Mouse (Mus musculus) retina, adult 2 months (tissue): ENCODE data around the gene 1700029P11Rik.

Experiments
- DNase-seq: peaks from one replicate; pipeline ENCODE4 v3.0.0-alpha.2; 2012; ENCODE audit warnings: low read depth, low spot score

1700029P11Rik gene

DNA sequence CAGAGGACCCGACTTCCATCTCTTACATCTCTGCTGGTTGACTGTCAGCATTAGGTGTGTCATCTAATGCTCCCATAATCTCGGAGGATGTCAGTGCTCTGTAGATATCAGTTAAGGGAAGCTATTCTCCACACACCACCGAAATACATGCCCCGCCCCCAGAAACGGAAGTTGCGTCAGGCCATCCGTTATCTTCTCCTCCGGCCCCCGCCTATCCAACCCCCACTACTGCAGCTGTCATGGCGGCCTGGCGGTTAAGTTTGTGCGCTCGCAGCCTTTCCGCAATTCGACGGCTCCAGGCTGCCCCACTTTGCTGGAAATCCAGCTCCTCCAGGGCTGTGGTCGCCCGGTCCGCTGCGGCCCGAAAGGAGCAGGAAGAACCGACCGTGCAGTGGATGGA lies at the start of gene 1700029P11Rik:
Gene 1700029P11Rik (plus strand): TSS at position 220 of the 400 bp plus-strand sequence.
- DNase-seq: no peak

DNA sequence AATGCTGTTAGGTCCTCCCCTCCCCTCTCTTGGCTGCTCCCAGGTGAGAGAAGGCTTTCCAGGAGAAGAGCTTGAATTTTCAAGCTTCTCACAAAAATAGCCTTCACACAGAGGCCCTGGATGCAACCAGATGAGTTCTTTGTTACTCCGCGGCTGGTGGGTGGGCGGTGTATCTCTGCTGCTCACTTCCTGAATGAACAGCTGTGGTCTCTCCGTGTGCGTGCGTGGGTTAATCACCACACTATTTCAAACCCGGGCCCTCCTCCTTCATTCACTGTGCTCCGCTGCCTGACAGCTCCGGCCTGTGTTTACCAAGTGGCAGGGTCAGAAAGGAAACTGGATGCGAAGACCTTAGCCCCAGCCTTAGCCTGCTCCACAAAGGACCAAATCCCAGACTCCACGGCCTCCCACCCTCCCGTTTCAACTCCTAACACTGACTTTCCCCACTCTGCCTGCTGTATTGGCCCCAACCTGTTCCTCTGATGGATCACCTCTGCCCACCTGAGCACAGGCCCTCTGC lies 47.3 kb upstream of the 1700029P11Rik start:
- DNase-seq: no peak

DNA sequence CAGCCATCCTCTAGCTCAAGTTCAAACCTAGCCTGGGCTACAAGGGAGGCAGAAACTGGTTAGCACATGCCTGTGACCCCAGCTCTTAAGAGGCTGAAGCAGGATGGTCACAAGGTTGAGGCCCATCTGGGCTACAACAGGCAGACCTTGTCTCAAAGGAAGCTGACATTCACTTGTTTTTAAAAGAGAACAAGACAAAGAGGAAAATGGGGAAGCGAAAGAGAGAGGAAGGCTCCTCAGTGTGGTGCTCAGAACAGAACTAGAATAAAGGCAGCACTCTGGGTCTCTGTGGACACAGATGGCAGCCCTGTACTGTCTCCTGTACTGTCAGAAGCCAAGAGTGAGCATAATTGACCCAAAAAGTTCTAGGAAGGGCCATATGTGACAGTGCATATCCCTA lies 46.4 kb upstream of the 1700029P11Rik start:
- no peak for DNase-seq

DNA sequence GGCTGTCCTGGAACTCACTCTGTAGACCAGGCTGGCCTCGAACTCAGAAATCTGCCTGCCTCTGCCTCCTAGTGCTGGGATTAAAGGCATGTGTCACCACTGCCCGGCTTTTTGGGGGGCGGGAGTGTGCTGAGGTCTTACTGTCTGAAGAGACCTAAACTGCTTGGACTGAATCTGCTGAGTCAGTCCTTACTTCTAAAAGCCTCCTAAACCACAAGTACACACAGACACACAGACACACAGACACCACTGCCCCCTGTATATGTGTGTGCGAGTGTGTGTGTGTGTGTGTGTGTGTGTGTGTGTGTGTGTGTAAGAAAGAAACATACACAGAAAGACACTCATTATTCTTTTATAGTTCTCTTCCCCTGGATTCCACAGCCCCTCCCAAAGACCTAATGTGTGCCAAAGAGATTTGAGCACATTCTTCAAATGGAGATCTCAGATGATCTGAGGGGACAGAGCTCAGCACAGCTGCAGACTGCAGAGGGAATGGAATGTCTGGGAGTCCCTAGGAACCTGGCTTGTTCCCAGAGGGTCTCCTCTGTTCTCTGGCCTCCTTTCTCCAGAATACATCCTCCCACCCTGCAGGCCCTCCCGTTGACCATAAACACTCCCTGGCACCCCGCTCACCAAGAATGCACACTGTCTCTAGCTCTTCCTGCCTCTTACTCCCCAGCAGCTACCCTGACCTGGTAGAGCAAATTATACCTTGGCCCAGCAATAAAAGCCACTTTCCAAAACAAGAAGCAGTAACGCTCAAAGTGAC lies 44.3 kb upstream of the 1700029P11Rik start:
- no peak for DNase-seq

DNA sequence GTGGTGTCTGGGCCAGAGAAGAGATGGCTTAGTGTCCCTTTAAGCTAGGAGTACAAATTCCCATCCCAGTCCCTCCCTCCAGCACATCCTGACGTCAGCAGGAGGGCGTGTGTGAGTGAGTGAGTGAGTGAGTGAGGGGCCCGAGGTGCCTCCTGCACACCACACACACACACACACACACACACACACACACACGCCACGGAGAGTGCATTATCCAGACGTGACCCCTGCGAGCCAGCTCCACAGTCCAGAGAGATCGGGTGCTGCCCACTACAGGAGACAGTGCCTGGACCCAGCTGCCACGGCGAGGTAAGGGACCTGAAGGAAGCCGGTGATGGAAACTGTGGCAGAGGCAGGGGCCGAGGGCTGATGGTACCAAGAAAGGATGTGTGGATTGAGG lies 43.7 kb upstream of the 1700029P11Rik start, which contains the start of gene Csdc2:
Gene Csdc2 (plus strand): TSS at position 81 of the 400 bp plus-strand sequence.
- no peak for DNase-seq

DNA sequence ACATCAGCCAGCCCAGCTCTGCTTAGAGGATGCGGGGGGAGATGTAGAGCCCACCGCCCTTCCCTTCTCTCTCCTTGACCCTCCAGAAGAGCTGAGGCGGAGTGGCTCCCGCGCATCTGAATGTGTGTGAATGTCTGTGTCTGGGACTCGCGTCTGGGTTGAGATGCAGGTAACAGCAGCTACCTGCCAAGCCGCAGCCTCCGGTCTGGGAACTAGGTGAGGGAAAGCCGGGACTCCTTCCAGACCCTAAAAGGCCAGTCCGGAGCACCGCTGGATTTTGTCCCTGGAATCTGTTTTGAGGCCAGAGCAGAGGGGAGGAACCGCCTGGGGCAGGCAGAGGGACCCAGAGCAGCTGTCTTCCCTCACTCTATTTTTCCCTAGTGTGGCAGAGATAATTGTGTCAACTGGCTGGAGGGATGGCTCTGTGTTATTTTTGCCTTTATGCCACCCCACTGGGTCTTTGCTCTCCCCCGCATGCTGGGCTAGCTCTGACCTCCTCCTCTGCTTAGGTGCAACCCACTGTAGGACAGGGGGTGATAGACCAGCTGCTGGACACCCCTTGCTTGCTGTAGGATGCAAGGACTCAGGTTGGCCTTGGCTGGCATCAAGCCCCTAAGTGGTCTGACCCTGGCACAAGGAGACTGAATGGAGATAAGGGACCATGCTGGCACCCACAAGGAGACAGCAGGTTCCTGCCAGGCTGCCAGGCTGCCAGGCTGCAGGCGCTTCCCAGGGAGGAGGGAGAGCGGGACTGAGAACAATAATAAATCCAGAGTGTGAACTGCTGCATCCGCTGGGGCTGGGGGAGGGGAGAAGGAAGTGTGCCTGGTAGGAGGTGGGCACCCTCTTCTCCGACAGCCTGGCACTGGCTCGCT lies 43.0 kb upstream of the 1700029P11Rik start:
- DNase-seq: no peak

DNA sequence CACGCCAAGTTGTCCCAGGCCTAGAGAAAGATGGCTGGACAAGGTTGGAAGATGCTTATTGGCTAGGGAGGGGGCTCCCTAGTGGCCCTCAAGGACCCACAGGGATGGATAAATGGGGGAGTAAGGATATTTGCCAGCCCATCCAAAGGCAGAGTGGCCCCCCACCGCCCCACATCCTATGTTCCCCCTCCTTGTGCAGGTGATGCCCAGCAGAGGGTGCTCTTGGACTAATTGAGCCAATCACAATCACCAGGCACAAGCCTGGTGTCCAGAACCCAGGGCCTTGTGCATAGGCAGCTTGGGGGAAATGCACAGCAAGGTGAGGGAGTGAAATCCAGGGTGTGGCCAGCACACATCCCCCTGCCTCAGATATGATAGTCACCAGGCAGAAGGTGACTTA lies 42.1 kb upstream of the 1700029P11Rik start:
- no peak for DNase-seq

DNA sequence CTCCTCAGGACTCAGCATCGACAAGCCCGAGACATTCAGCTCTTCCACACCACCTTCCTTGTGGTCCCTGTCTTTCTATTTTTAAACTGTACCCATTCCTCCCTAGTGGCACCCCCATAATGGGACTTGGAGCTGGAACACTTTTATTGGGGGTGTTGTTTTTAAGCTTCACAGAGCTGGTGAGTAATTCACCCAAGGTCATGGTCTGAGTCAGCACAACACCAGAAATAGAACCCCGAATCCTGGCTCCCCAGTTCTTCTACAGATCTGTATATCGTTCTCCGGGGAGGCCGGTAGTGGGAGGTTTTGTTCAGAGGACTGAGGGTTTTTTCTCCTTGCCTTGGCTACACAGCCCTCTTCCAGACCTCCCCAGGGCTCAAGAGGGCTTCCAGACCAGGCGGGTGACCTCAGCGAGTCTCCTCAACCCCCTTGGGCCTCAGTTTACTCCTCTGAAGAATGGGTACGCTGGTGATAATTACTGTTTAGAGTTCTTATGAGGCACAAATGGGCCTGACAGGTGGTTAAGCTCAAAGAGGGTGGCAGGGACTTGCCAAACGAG lies 41.1 kb upstream of the 1700029P11Rik start:
- no peak for DNase-seq

DNA sequence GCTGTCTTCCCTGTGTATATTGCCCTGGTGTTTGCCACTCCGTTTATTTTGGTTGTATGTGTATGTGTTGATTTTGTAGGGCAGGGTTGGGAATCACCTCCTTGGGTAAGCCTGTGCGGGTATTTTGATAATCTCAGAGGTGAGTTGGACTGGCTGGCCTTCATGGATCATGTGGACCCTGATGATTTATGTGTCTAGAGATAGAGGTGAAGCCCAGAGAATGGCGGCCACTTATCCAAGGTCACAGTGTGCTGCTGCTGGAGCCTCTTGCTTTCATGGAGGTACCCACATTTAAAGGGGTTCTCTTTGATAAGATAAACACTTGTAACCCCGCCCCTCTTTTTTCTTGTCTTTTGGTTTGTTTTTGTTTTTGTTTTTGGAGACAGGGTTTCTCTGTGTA lies 40.6 kb upstream of the 1700029P11Rik start:
- DNase-seq: no peak

DNA sequence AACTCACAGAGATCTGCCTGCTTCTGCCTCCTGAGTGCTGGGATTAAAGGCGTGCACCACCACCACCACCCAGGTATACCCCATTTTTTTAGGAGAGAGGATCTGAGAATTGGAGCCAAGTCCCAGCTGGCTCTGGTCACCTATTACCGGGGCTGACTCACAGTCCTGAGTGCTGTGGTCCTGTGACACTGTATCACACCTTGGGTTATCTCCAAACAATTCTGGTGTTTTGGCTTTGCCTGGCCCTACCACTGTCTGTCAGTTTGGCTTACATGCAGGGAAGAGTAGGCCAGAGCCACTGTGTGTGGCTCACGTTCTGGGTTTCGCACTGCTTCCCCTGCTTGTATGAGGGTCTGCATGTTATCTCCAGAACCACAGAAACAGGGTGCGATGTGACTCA lies 40.1 kb upstream of the 1700029P11Rik start:
- no peak for DNase-seq

DNA sequence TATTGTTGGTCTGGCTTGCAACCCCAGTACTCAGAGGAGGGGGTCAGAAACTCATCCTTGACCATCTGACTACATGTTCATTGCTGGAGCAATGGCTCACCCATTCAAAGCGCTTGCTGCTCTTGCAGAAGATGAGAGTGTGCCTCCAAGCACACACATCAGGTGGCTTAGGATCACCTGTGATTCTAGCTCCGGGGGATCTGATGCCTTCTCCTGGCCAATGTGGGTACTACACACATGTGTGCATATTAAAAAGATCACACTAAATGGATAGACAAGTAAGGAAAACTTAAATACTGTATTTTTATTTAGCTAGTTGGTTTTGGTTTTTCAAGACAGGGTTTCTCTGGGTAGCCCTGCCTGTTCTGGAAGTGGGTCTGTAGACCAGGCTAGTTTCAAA lies 39.3 kb upstream of the 1700029P11Rik start:
- DNase-seq: no peak

DNA sequence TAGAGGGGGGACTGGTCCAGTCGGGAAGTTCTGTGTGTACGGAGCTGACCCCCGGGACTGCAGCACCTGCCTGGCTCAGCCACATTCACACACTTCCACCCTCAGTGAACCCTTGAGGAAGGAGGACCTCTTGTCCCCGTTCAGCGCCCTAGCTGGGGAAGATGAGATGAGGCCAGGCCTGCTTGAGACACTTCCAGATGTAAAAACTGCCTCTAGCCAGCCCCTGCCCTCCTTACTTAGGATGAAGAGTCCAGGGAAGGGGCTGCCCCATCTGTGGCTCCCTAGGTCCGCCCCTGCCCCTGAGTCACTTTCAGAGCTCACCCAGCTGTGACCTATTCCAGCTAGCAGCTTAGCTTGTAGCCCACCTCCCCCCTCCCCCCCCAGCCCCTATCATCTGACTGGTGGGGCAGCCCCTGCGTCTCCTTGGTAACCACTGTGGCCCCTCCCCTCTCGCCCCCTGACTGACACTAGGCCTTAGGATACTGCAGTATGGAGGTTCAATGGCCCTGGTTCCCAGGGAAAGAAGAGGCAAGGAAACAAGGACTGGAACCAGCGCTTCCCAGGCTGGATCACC lies 37.1 kb upstream of the 1700029P11Rik start:
- no peak for DNase-seq

DNA sequence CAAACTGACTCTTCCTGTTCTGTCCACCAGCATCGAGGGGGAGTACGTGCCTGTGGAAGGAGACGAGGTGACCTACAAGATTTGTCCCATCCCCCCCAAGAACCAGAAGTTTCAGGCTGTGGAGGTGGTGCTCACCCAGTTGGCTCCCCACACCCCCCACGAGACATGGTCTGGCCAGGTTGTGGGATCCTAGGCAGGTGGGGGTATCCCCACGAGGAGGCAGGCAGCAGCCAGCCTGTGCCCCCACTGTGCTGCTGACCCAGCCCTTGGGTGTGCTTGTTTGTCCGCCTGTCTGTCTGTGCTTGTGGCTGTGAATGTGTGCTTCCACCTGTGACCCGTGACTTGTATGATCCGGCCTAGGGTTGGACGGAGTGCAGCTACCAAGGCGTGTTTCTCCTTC lies 31.3 kb upstream of the 1700029P11Rik start:
- DNase-seq: no peak

DNA sequence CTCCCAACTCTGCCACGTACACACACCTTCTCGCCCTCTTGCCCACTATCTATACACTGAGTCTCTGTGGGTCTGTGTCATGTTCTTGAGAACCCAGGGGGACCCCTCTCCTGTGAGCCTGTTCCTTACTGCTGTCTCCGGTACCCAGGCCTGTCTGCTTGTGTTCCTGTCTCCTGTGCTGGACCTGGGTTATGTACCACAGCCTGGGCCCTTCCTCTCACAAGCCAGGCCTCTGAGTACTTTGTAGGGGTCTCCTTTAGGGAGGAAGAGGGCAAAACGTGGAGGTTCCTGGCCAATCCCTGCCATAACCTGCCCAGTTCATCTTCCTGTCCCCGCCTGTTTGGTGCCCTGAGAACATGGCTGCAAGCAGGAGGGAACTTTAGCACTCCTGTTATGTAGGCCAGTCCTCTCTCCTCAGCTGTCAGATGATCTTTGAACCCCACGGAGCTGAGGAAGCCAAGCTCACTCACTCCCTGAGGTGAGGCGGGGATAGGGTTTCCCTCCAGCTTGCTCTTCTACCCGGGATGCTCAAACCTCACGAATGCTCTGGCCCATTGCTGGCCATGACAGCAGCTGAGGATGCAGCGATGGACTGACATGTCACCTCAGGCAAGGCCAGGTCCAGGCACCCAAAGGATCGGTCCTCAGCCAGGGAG lies 30.7 kb upstream of the 1700029P11Rik start:
- no peak for DNase-seq

DNA sequence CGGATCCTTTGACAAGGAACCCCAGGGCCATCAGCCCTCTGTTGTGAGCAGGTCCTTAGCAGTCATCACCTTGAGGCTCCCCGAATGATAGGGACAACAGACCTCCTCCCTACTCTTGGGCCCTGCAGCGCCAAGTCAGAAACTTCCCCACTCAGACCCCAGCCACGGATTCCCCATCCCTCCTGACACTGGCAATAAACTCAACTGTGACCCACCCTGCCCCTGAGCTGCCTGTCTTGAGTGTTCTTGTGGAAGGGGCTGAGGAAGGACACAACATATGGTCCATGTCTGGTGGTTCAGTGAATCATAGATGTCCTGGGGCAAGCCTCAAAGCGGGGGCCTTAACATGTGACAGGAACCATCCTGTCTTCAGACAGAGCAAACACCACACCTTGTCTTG lies 29.6 kb upstream of the 1700029P11Rik start:
- no peak for DNase-seq

DNA sequence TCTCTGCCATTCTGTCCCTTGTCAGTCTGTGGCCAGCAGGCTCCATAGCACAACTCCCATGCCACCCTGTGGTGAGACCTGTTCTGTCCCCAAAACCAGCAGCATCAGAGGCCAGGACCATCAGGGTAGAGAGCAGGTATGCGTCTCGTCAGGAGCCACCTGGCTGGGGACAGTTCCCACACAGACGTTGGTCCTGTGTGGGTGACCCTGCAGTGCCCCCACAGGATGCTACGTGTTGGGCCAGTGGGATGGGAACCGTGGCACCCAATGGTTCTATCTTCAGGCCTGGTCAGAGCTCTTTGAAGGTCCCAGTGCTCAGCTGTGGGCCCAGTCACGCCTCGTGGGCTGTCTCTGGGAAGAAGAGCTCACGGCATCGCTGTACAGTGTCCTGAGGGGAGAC lies 29.2 kb upstream of the 1700029P11Rik start:
- no peak for DNase-seq

DNA sequence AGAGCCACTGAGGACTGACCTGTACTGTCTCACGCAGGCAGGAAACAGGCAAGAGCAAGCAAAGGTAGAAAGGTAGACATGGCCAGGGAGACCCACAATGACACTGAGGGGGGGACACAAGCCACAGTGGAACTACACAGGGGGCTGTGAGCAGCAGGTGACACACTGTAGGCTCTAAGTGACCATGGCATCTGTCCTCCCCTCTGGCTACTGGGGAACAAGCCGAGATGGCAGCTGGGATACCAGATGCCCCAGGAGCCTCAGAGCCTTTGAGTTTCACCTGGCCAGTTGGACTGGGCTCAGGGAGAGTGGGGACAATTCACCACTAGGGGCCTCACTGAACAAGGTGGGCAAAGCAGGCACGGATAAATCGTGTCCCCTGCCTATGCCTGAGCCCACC lies 28.0 kb upstream of the 1700029P11Rik start:
- DNase-seq: no peak

DNA sequence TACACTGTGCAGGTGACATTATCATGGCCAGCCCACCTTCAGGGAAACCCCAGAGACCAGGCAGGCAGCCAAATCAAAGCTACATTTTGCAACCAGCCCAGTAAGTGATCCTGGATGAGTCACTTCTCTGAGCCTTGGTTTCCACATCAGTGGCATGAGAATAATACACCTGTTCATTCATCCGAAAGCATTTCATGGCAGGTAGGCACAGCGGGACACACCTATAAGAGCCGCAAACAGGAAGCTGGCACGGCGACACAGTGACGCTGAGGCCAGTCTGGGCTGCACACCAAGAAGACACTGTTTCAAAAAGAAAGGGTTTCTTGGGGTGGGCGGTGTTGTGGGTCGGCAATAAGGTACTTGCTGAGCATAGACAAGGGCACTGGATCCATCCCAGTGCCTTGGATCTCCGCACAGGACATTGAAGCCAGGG lies 26.2 kb upstream of the 1700029P11Rik start:
- DNase-seq: no peak

DNA sequence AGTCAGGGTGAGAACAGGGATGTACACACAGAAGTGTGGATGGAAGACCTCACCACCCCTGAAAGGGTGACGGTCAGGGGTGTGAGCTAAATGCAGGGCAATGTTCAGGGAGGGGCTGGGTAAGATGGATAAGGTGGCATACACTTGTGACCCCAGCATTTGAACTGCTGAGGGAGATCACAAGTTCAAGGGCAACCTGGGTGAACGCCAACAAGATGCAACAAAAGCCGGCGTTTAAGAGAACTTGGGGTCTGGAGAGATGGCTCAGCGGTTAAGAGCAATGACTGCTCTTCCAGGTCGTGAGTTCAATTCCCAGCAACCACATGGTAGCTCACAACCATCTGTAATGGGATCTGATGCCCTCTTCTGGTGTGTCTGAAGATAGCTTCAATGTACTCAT lies 25.6 kb upstream of the 1700029P11Rik start:
- DNase-seq: no peak

DNA sequence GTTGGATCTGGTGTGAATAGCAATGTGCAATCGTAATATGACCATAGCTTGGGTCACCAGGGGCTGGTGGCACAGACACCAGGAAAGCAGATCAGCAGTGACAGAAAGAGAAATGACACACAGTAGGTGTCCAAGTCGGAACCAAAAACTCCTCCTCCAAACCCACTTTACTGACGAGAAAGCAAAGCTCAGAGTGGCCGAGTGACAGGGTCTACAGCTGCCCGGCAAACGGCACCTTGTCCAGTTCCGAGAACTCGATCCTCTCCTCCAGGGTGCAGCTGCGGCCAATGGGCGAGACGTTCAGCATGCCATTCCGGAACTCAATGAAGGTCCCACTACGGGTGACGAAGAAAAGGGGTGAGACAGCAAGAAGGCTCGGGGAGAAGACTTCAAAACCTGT lies 24.9 kb upstream of the 1700029P11Rik start:
- no peak for DNase-seq

DNA sequence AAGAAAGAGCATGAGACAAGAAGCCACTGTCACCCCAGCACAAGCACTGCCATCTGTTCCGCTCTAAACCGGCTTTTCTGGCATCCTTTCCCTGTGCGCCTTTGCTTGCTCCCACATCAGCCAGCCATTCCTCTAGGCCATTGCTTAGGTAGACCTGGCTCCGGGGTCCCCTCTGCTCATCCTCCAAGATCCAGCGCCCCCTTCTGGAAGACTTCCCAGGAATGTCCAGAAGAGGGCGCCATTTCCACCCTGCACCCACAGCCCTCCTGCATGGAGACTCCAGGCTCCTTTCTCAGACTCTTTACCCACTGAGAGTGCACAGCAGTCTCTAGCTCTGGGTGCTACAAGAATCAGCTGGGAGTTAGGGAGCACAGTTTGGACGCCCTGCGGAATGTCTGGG lies 23.9 kb upstream of the 1700029P11Rik start:
- DNase-seq: peak; percentile 40
